Mouse (Mus musculus): ENCODE data around the gene Apbb2. TPM values are rescaled to one million over a fixed set of nuclear protein-coding genes. Genes with fewer than 3 reads are reported as not detected.

The Apbb2 gene
- polyA plus RNA-seq, 1 experiment from 2014 or later = 27.8 TPM

DNA sequence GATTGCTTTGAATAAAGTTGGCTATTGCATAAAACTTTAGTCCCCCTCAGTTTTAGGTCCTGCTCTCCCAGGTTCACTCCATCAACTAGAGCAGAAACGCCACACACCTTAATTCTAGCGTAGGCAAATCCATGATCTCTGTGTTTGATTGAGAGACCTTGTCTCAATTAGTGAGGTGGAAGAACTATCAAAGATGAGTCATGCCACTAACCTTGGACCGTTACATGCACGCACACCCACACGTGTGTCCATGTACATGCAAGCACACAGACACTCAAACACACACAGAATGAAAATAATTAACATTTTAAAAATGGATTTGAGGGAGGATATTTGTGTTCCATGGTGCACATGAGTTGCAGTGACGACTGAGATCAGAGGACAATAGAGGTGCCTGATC is 51.2 kb downstream of the Apbb2 start:
- H3K9me3 ChIP-seq (replicated peaks; ENCODE audit: control insufficient read depth, low read length) = no peaks in the 10 kb centered on the region
- DNase-seq (ENCODE audit: low spot score) = no peak
- no peak overlapping the region for H3K27ac ChIP-seq (replicated peaks; ENCODE audit: low read depth, low read length)
- H3K36me3 ChIP-seq (replicated peaks; ENCODE audit: control insufficient read depth, insufficient read depth, low read depth, low read length) = no peaks in the 10 kb centered on the region
- no peak overlapping the region for H3K4me2 ChIP-seq (ENCODE audit: low read depth, low read length)
- H3K9ac ChIP-seq (replicated peaks; ENCODE audit: low read length) = no peak overlapping the region
- WGBS = 89% methylated on average over 6 of the region's 6 CpGs
- H3K27me3 ChIP-seq (ENCODE audit: control insufficient read depth, insufficient read depth, low read length) = no peaks in the 10 kb centered on the region
- no peak overlapping the region for H3K4me3 ChIP-seq (ENCODE audit: low read depth, low read length)
- no peaks in the 10 kb centered on the region for H3K4me1 ChIP-seq (ENCODE audit: control insufficient read depth, insufficient read depth, low read length)
- ATAC-seq (replicated peaks; ENCODE audit: insufficient number of reproducible peaks, low FRiP score, low TSS enrichment, low read depth) = no peak

DNA sequence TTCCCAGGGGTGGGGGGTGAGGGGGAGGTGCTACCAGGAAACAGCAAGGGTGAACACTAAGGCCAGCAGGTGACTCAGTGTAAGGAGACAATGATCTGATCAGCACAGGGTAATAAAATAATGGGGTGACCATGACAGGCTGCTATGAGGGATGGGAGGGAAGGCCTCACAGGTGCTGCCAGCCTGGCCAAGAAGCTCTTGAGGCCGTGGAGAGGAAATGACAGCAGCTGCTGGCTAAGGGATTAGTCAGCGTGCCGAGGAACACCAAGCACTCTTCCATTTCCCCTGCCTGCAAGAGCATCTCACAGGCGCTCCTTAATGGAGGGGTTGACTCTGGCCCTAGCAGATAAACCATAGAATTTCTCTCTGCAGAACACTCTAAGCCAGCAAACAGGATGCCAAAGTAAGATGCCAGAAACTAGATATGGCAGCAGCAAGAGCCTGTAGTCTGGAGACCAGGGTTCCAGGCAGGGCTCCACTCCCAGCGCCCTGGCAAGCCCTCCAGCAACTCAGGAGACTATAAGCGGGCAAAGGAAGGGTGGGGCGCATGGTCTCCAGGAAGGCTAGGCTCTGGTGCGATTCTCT is 58.9 kb downstream of the Apbb2 start:
- no peak overlapping the region for H3K4me2 ChIP-seq (ENCODE audit: low read depth, low read length)
- ATAC-seq (replicated peaks; ENCODE audit: insufficient number of reproducible peaks, low FRiP score, low TSS enrichment, low read depth) = no peak
- H3K27ac ChIP-seq (replicated peaks; ENCODE audit: low read depth, low read length) = no peak overlapping the region
- H3K9ac ChIP-seq (replicated peaks; ENCODE audit: low read length) = no peak overlapping the region
- no peaks in the 10 kb centered on the region for H3K36me3 ChIP-seq (replicated peaks; ENCODE audit: control insufficient read depth, insufficient read depth, low read depth, low read length)
- no peak overlapping the region for H3K4me3 ChIP-seq (ENCODE audit: low read depth, low read length)
- no peak for DNase-seq (ENCODE audit: low spot score)
- WGBS = 78% methylated on average over 8 of the region's 8 CpGs
- H3K27me3 ChIP-seq (ENCODE audit: control insufficient read depth, insufficient read depth, low read length) = no peaks in the 10 kb centered on the region
- no peaks in the 10 kb centered on the region for H3K9me3 ChIP-seq (replicated peaks; ENCODE audit: control insufficient read depth, low read length)
- no peaks in the 10 kb centered on the region; the same call in 1 of the 2 replicates for H3K4me1 ChIP-seq (ENCODE audit: control insufficient read depth, insufficient read depth, low read length)

DNA sequence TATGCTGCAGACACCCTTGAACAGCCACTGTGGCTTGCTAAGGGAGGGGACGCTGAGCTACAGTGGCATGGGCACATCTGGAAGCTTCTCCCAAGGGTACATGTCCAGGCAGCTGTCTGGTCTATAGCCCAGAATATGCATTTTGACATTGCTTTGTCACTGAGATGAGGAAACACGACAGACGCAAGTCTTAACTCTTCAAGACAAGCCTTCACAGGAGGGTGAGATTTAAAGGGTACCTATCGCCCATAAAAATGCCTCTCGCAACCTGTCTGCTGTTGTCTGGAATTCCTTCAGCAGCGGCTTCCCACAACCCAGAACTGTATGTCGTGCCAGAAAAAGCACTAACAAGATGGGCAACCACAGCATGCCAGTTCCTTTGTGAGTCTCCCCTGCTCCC is 60.5 kb downstream of the Apbb2 start:
- no peak for ATAC-seq (replicated peaks; ENCODE audit: insufficient number of reproducible peaks, low FRiP score, low TSS enrichment, low read depth)
- H3K4me3 ChIP-seq (ENCODE audit: low read depth, low read length) = no peak overlapping the region
- no peak overlapping the region for H3K4me2 ChIP-seq (ENCODE audit: low read depth, low read length)
- H3K27ac ChIP-seq (replicated peaks; ENCODE audit: low read depth, low read length) = no peak overlapping the region
- no peak overlapping the region for H3K9ac ChIP-seq (replicated peaks; ENCODE audit: low read length)
- no peaks in the 10 kb centered on the region; the same call in 1 of the 2 replicates for H3K4me1 ChIP-seq (ENCODE audit: control insufficient read depth, insufficient read depth, low read length)
- 93% methylated on average over 7 of the region's 7 CpGs for WGBS
- H3K36me3 ChIP-seq (replicated peaks; ENCODE audit: control insufficient read depth, insufficient read depth, low read depth, low read length) = no peaks in the 10 kb centered on the region
- DNase-seq (ENCODE audit: low spot score) = no peak
- H3K9me3 ChIP-seq (replicated peaks; ENCODE audit: control insufficient read depth, low read length) = no peaks in the 10 kb centered on the region
- H3K27me3 ChIP-seq (ENCODE audit: control insufficient read depth, insufficient read depth, low read length) = no peaks in the 10 kb centered on the region

DNA sequence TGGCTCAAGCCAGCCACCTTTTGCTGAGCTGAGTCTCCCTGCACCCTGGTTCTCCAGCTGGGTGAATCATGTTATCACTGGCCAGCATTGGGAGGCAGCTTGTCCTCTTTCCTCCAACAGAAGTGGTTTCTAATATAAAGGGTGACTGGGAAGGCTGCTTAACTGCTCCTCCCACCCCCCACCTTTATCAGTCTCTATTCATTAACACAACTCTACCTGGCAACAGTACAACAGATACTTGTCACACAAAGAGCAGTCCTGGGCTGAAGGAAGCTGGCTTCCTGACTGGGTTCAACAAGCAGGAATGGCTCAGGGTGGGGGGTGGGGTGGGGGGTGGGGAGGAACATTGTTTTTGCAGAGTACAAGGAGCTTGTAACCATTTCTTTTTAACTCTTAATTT is 64.7 kb downstream of the Apbb2 start:
- Histone ChIP-seq H3K36me3 (replicated peaks; ENCODE audit: control insufficient read depth, insufficient read depth, low read depth, low read length) (no peaks in the 10 kb centered on the region), H3K4me3 (ENCODE audit: low read depth, low read length) (no peak overlapping the region), H3K9me3 (replicated peaks; ENCODE audit: control insufficient read depth, low read length) (no peaks in the 10 kb centered on the region), H3K4me1 (ENCODE audit: control insufficient read depth, insufficient read depth, low read length) (no peaks in the 10 kb centered on the region), H3K9ac (replicated peaks; ENCODE audit: low read length) (no peak overlapping the region), H3K27ac (replicated peaks; ENCODE audit: low read depth, low read length) (no peak overlapping the region), H3K4me2 (ENCODE audit: low read depth, low read length) (no peak overlapping the region), H3K27me3 (ENCODE audit: control insufficient read depth, insufficient read depth, low read length) (no peaks in the 10 kb centered on the region)
- no peak for DNase-seq (ENCODE audit: low spot score)
- no peak for ATAC-seq (replicated peaks; ENCODE audit: insufficient number of reproducible peaks, low FRiP score, low TSS enrichment, low read depth)

DNA sequence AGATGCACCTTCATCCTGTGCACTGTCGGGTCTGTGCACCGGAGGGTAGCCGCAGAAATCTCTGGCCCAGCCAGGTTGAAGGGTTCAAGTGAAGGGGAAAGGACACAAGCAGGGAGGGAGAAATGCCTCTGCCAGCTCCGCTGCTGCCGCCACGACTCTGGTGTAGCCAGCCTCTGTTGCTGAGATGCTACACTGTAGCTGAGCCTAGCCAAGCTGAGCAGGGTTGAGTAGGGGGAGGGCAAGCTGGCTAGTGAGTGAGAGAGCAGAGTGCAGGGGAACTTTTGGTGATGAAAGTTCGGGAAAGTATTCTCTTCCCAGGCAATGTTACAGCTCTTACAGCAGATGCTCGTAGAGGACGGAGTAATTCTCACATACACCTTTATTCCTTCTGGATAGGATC is 66.3 kb downstream of the Apbb2 start:
- Histone ChIP-seq H3K4me3 (ENCODE audit: low read depth, low read length) (no peak overlapping the region), H3K27ac (replicated peaks; ENCODE audit: low read depth, low read length) (no peak overlapping the region), H3K4me1 (ENCODE audit: control insufficient read depth, insufficient read depth, low read length) (no peaks in the 10 kb centered on the region), H3K27me3 (ENCODE audit: control insufficient read depth, insufficient read depth, low read length) (no peaks in the 10 kb centered on the region), H3K4me2 (ENCODE audit: low read depth, low read length) (no peak overlapping the region), H3K9ac (replicated peaks; ENCODE audit: low read length) (no peak overlapping the region), H3K36me3 (replicated peaks; ENCODE audit: control insufficient read depth, insufficient read depth, low read depth, low read length) (no peaks in the 10 kb centered on the region), H3K9me3 (replicated peaks; ENCODE audit: control insufficient read depth, low read length) (no peaks in the 10 kb centered on the region; the same call in 1 of the 2 replicates)
- 82% methylated on average over 9 of the region's 9 CpGs for WGBS
- ATAC-seq (replicated peaks; ENCODE audit: insufficient number of reproducible peaks, low FRiP score, low TSS enrichment, low read depth) (no peak), DNase-seq (ENCODE audit: low spot score) (no peak)

DNA sequence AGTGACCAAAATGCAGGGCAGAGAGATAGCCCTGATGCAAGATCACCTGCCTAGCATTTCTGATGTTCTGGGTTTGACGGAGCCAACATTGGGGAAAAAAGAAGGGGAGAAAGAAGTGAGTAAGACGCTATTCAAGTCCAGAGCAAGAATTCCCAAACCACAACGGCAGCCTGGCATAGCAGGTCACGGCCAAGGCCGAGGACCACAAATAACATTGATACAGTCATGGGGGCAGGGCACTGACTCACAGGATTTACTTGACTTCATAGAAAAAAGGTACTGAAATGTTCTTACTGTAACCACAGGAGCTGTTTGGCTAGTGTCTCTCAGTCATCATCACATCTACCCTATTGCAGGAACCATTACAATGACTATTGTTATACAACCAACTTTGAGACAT is 68.3 kb downstream of the Apbb2 start:
- WGBS = 89% methylated on average over 5 of the region's 5 CpGs
- Histone ChIP-seq H3K27me3 (ENCODE audit: control insufficient read depth, insufficient read depth, low read length) (no peaks in the 10 kb centered on the region), H3K4me3 (ENCODE audit: low read depth, low read length) (no peak overlapping the region), H3K36me3 (replicated peaks; ENCODE audit: control insufficient read depth, insufficient read depth, low read depth, low read length) (no peaks in the 10 kb centered on the region), H3K9me3 (replicated peaks; ENCODE audit: control insufficient read depth, low read length) (no peaks in the 10 kb centered on the region; the same call in 1 of the 2 replicates), H3K9ac (replicated peaks; ENCODE audit: low read length) (no peak overlapping the region), H3K27ac (replicated peaks; ENCODE audit: low read depth, low read length) (no peak overlapping the region), H3K4me1 (ENCODE audit: control insufficient read depth, insufficient read depth, low read length) (no peaks in the 10 kb centered on the region), H3K4me2 (ENCODE audit: low read depth, low read length) (no peak overlapping the region)
- DNase-seq (ENCODE audit: low spot score) (no peak), ATAC-seq (replicated peaks; ENCODE audit: insufficient number of reproducible peaks, low FRiP score, low TSS enrichment, low read depth) (no peak)

DNA sequence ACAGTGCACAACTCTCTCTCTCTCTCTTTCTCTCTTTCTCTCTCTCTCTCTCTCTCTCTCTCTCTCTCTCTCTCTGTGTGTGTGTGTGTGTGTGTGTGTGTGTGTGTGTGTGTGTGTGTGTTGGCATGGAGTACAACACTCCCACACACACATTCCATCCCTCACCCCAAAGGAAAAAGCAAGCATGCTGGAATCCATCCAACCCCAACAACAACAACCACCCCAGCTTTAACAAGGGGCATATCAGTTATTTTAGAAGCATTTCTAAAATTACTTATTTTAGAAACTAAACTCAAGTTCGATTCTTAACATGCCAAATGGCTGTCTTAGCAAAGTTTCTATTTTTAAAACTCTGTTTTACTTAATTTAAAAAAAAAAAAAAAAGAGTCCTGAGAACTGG is 68.9 kb downstream of the Apbb2 start:
- Histone ChIP-seq H3K4me2 (ENCODE audit: low read depth, low read length) (no peak overlapping the region), H3K4me3 (ENCODE audit: low read depth, low read length) (no peak overlapping the region), H3K9ac (replicated peaks; ENCODE audit: low read length) (no peak overlapping the region), H3K4me1 (ENCODE audit: control insufficient read depth, insufficient read depth, low read length) (no peaks in the 10 kb centered on the region), H3K9me3 (replicated peaks; ENCODE audit: control insufficient read depth, low read length) (no peaks in the 10 kb centered on the region; the same call in 1 of the 2 replicates), H3K27me3 (ENCODE audit: control insufficient read depth, insufficient read depth, low read length) (no peaks in the 10 kb centered on the region), H3K36me3 (replicated peaks; ENCODE audit: control insufficient read depth, insufficient read depth, low read depth, low read length) (no peaks in the 10 kb centered on the region), H3K27ac (replicated peaks; ENCODE audit: low read depth, low read length) (no peak overlapping the region)
- WGBS = 80% methylated on average over 1 of the region's 1 CpGs
- DNase-seq (ENCODE audit: low spot score) (no peak), ATAC-seq (replicated peaks; ENCODE audit: insufficient number of reproducible peaks, low FRiP score, low TSS enrichment, low read depth) (no peak)

DNA sequence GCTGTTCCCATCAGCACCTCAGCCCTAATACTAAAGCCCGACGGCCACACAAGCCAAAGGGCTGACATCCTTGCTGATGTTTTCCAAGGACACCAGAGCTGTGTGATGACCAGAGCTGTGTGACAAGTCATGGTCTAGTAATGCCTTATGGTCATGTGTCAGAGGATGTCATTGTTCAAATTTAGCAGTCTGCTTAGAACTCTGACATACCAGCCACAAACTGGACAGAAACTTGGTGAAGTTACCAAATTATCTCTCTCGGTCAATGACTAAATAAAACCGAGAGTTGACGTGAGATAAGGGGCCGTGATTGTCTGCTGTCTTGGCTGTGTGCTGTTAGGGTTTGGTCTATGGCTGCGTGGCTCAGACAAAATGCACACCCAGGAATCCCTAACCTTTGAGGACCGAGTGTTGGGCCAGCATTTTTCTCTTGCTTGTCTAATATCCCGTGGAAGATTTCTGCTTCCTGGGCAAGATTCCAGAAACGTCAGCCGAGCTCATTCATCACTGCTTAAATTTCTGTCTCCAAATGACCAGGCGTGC is 71.5 kb downstream of the Apbb2 start:
- no peak for DNase-seq (ENCODE audit: low spot score)

More for the DNA sequence above, 71.5 kb downstream of the Apbb2 start:
- no peaks in the 10 kb centered on the region for H3K27me3 ChIP-seq (ENCODE audit: control insufficient read depth, insufficient read depth, low read length)
- H3K4me2 ChIP-seq (ENCODE audit: low read depth, low read length) = no peak overlapping the region
- no peaks in the 10 kb centered on the region for H3K36me3 ChIP-seq (replicated peaks; ENCODE audit: control insufficient read depth, insufficient read depth, low read depth, low read length)
- H3K27ac ChIP-seq (replicated peaks; ENCODE audit: low read depth, low read length) = no peak overlapping the region
- H3K9ac ChIP-seq (replicated peaks; ENCODE audit: low read length) = no peak overlapping the region
- no peak overlapping the region for H3K4me3 ChIP-seq (ENCODE audit: low read depth, low read length)
- WGBS = 89% methylated on average over 12 of the region's 12 CpGs
- no peaks in the 10 kb centered on the region; the same call in 1 of the 2 replicates for H3K9me3 ChIP-seq (replicated peaks; ENCODE audit: control insufficient read depth, low read length)
- no peaks in the 10 kb centered on the region for H3K4me1 ChIP-seq (ENCODE audit: control insufficient read depth, insufficient read depth, low read length)
- no peak for ATAC-seq (replicated peaks; ENCODE audit: insufficient number of reproducible peaks, low FRiP score, low TSS enrichment, low read depth)
